Mouse (Mus musculus): ENCODE data around the gene Tubb3. TPM values are rescaled to one million over a fixed set of nuclear protein-coding genes. Genes with fewer than 3 reads are reported as not detected.
"Not testable (repeated sequence)": the region's sequence is repeated elsewhere in the genome, so short reads cannot be mapped to it uniquely, and the experiment has no call there.

The Tubb3 gene
- polyA plus RNA-seq, 1 experiment from 2014 or later: 556 TPM

DNA sequence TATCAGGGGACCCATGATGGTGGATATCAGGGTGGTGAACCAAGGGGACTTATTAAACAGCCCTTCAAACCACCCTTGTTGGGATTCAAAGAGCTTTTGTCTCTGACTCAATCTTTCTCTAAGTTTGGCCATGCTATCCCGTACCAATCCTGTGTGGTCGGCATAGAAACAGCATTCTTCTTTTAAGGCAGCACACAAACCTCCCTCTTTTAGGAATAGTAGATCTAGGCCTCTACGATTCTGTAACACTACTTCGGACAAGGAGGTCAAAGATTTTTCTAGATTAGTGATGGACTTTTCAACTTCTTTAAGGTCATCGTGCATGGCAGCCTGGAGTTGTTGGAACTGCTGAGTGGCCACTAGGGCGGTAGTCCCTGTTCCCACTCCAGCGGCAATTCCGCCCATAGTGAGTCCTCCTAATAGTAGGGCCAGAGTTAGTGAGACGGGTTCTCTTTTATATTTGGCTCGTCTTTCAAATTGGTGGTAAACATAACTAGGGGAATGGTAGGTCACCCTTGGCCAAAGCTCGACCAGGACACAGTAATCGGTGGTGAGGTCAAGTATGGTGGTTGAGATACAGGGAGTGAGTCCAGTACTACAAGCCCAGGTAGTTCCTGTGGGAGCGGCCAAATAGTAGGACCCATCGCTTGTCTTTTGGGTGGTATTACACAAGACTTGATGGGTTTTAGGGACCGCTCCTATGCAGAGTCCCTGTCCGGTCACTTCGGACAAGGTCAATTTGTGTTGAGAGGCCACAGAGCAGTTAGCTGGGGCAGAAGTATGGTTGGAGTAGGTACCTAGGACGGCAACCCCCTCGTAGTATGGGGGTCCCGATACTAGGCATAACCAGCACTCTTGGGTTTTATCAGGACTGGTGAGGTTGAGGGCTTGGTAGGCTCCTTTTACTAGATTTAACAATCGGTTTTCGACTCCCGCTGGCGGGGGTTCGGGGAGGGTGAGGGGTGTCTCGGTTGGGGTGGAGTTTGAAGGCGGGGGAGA lies 15.6 kb downstream of the Tubb3 start:
- ATAC-seq (replicated peaks; ENCODE audit: low FRiP score): no peak
- H3K27me3 ChIP-seq (ENCODE audit: control insufficient read depth, insufficient read depth, low read length): no peaks in the 10 kb centered on the region
- H3K9me3 ChIP-seq (ENCODE audit: control insufficient read depth, low read length): peaks cover 30% of the 10 kb centered on the region
- WGBS: 95% methylated on average over 27 of the region's 27 CpGs
- no peak overlapping the region for H3K4me2 ChIP-seq (ENCODE audit: low read depth, low read length, severe bottlenecking)
- H3K4me3 ChIP-seq (ENCODE audit: low read depth, low read length): no peak overlapping the region
- no peak for DNase-seq (ENCODE audit: low spot score)
- H3K4me1 ChIP-seq (replicated peaks; ENCODE audit: control insufficient read depth, insufficient read depth, low read length): no peaks in the 10 kb centered on the region
- H3K36me3 ChIP-seq (ENCODE audit: control insufficient read depth, insufficient read depth, low read length): no peaks in the 10 kb centered on the region
- H3K9ac ChIP-seq (ENCODE audit: low read length): no peak overlapping the region
- H3K27ac ChIP-seq (ENCODE audit: low read depth, low read length): no peak overlapping the region

DNA sequence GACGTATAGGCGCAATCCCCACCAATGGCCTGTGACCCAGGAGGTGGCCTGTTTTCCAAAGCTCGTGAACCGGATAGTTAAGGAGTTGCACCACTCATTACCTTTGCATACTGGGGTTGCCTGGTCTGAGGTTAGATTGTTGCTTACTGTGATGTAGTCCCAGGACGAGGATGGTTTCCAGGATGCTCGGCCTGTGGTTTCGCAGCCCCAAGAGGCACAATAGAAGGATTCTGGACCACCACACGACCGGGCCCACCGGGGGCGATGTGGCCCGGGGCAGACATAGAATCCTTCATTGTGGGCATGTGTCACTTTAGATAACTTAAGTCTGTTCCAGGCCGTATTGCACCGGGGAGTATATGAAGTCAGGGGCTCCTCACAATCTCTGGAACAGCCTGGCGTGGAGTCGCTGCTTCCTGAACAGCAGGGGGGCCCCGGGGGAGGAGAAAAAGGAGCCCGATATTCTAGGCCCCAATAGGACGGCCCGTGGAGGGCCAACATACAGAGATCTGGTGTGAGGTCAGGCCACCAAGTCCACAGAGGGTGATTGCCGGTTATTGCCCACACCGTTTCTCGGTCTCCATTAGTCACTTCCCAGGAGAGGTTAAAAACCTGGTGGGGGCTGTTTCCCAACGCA lies 16.5 kb downstream of the Tubb3 start:
- WGBS: 96% methylated on average over 24 of the region's 24 CpGs
- no peak overlapping the region for H3K27ac ChIP-seq (ENCODE audit: low read depth, low read length)
- H3K4me2 ChIP-seq (ENCODE audit: low read depth, low read length, severe bottlenecking): no peak overlapping the region
- H3K4me1 ChIP-seq (replicated peaks; ENCODE audit: control insufficient read depth, insufficient read depth, low read length): no peaks in the 10 kb centered on the region
- H3K9ac ChIP-seq (ENCODE audit: low read length): no peak overlapping the region
- H3K36me3 ChIP-seq (ENCODE audit: control insufficient read depth, insufficient read depth, low read length): no peaks in the 10 kb centered on the region
- H3K27me3 ChIP-seq (ENCODE audit: control insufficient read depth, insufficient read depth, low read length): no peaks in the 10 kb centered on the region
- peaks cover 35% of the 10 kb centered on the region for H3K9me3 ChIP-seq (ENCODE audit: control insufficient read depth, low read length)
- ATAC-seq (replicated peaks; ENCODE audit: low FRiP score) (no peak), DNase-seq (ENCODE audit: low spot score) (no peak)
- no peak overlapping the region for H3K4me3 ChIP-seq (ENCODE audit: low read depth, low read length)

DNA sequence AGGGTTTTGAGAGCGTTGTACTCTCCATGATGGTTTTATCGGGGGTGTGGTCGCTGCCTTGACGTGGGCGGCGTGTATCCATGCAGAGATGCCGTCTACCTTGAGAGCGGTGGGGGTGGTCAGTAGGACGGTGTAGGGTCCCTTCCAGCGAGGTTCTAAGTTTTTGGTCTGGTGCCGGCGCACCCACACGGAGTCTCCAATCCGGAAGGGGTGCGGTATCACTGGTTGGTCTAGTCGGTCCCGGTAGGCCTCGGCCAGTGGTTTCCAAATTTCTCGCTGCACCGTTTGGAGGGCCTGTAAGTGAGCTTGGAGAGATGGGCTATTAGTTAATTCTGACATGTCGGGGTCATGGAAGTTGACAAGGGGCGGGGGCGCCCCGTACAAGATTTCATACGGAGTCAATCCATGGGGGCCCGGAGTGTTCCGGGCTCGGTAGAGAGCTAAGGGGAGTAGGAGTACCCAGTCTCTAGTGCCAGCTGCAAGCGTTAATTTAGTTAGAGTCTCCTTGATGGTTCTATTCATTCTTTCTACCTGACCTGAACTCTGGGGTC lies 17.2 kb downstream of the Tubb3 start:
- no peak for ATAC-seq (replicated peaks; ENCODE audit: low FRiP score)

DNA sequence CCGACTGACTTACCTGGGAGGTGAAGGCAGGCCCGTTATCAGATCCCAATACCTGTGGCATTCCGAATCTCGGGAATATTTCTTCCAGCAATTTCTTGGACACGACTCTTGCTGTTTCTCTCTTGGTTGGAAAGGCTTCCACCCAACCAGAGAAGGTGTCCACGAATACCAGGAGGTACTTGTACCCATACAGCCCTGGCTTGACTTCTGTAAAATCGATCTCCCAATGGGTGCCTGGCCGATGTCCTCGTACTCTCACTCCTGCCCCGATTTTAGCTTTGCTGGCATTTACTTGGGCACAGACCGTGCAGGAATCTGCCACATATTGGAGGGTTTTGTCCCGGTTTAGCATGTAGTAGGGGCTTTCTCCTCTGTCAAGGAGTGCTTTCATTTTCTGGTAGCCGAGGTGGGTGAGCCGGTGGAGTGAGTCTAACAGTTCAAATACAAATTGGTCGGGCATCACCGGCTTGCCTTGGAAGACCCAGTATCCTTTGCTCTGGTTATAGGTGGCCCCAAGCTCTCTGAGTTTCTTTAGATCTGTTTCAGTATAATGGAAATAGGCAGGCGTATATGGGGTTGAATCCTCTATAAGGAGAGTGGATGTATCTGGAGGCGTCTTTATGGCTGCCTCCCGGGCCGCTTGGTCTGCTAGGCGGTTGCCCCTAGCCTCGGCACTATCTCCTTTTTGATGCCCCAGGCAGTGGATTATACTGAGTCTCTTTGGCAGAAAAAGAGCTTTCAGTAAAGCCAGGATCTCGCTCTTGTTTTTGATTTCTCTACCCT lies 17.9 kb downstream of the Tubb3 start:
- WGBS: 95% methylated on average over 23 of the region's 23 CpGs
- H3K9ac ChIP-seq (ENCODE audit: low read length): no peak overlapping the region
- H3K4me1 ChIP-seq (replicated peaks; ENCODE audit: control insufficient read depth, insufficient read depth, low read length): no peaks in the 10 kb centered on the region
- no peak overlapping the region for H3K4me2 ChIP-seq (ENCODE audit: low read depth, low read length, severe bottlenecking)
- DNase-seq (ENCODE audit: low spot score) (no peak), ATAC-seq (replicated peaks; ENCODE audit: low FRiP score) (no peak)
- H3K27ac ChIP-seq (ENCODE audit: low read depth, low read length): no peak overlapping the region
- no peaks in the 10 kb centered on the region for H3K36me3 ChIP-seq (ENCODE audit: control insufficient read depth, insufficient read depth, low read length)
- peaks cover 38% of the 10 kb centered on the region for H3K9me3 ChIP-seq (ENCODE audit: control insufficient read depth, low read length)
- H3K4me3 ChIP-seq (ENCODE audit: low read depth, low read length): no peak overlapping the region
- no peaks in the 10 kb centered on the region for H3K27me3 ChIP-seq (ENCODE audit: control insufficient read depth, insufficient read depth, low read length)

More for the DNA sequence above, 17.2 kb downstream of the Tubb3 start:
- Histone ChIP-seq H3K9me3 (ENCODE audit: control insufficient read depth, low read length) (peaks cover 38% of the 10 kb centered on the region), H3K9ac (ENCODE audit: low read length) (no peak overlapping the region), H3K4me1 (replicated peaks; ENCODE audit: control insufficient read depth, insufficient read depth, low read length) (no peaks in the 10 kb centered on the region), H3K27me3 (ENCODE audit: control insufficient read depth, insufficient read depth, low read length) (no peaks in the 10 kb centered on the region), H3K27ac (ENCODE audit: low read depth, low read length) (no peak overlapping the region), H3K4me3 (ENCODE audit: low read depth, low read length) (no peak overlapping the region), H3K4me2 (ENCODE audit: low read depth, low read length, severe bottlenecking) (no peak overlapping the region), H3K36me3 (ENCODE audit: control insufficient read depth, insufficient read depth, low read length) (no peaks in the 10 kb centered on the region)
- no peak for DNase-seq (ENCODE audit: low spot score)
- 96% methylated on average over 28 of the region's 29 CpGs for WGBS

DNA sequence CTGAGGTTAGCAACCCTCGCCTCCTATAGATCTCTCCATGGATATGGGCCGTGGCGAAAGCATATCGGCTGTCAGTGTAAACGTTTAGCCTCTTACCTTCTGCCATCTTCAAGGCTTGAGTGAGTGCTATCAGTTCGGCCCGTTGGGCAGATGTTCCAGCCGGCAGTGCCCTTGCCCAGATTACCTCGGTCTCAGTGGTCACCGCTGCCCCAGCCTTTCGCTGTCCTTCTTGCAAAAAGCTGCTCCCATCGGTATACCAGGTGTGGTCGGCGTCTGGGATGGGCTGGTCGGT lies 18.4 kb downstream of the Tubb3 start:
- ATAC-seq (replicated peaks; ENCODE audit: low FRiP score); DNase-seq (ENCODE audit: low spot score); H3K36me3 ChIP-seq (ENCODE audit: control insufficient read depth, insufficient read depth, low read length); H3K27me3 ChIP-seq (ENCODE audit: control insufficient read depth, insufficient read depth, low read length); H3K4me3 ChIP-seq (ENCODE audit: low read depth, low read length); H3K4me2 ChIP-seq (ENCODE audit: low read depth, low read length, severe bottlenecking); H3K4me1 ChIP-seq (replicated peaks; ENCODE audit: control insufficient read depth, insufficient read depth, low read length); H3K9ac ChIP-seq (ENCODE audit: low read length); H3K27ac ChIP-seq (ENCODE audit: low read depth, low read length): not testable (repeated sequence)
- WGBS: 94% methylated on average over 15 of the region's 15 CpGs
- peaks cover 38% of the 10 kb centered on the region for H3K9me3 ChIP-seq (ENCODE audit: control insufficient read depth, low read length)

DNA sequence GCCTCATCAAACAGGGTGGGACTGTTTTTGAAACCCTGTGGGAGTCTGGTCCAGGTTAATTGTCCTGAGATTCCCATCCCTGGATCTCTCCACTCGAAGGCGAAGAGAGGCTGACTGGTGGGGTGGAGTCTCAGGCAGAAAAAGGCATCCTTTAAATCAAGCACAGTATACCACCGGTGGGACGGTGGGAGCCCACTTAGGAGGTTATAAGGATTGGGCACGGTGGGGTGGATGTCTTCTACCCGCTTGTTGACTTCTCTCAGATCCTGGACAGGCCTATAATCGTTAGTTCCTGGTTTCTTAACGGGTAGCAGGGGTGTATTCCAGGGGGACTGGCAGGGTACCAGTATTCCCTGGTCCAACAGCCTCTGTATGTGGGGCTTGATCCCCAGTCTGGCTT lies 19.7 kb downstream of the Tubb3 start:
- not testable (repeated sequence) for ATAC-seq (replicated peaks; ENCODE audit: low FRiP score); H3K27me3 ChIP-seq (ENCODE audit: control insufficient read depth, insufficient read depth, low read length); DNase-seq (ENCODE audit: low spot score); H3K4me3 ChIP-seq (ENCODE audit: low read depth, low read length); H3K4me1 ChIP-seq (replicated peaks; ENCODE audit: control insufficient read depth, insufficient read depth, low read length); H3K9ac ChIP-seq (ENCODE audit: low read length); H3K27ac ChIP-seq (ENCODE audit: low read depth, low read length); H3K36me3 ChIP-seq (ENCODE audit: control insufficient read depth, insufficient read depth, low read length); H3K4me2 ChIP-seq (ENCODE audit: low read depth, low read length, severe bottlenecking)
- H3K9me3 ChIP-seq (ENCODE audit: control insufficient read depth, low read length): peaks cover 38% of the 10 kb centered on the region
- 86% methylated on average over 8 of the region's 8 CpGs for WGBS

DNA sequence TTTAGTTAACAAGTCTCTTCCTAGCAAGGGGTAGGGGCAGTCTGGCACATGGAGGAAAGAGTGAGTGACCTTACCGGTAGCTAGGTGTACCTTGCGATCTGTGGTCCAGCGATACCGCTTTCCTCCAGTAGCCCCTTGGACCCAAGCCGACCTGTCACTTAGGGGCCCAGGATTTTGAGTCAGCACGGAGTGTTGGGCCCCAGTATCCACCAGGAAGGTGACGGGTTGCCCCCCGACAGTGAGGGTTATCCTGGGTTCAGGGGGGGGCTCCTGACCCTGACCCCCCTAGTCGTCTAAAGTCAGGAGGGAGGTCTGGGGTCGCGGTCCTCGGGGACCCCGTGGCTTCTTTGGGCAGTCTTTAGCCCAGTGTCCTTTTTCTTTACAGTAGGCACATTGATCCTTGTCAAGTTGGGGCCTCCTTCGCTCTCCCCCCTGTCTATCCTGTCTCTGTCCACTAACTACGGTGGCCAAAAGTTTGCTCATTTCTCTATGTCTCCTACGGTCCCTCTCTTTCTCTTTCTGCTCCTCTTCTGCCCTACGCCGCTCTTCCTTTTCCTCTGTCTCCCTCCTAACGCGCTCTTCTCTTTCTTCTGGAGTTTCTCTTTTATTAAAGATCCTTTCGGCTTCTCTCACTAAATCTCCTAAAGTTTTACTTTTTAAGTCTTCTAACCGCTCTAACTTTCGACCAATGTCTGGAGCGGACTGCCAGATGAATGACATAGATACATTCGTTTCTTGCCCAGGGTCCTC lies 20.6 kb downstream of the Tubb3 start:
- no peak overlapping the region for H3K9ac ChIP-seq (ENCODE audit: low read length)
- H3K27me3 ChIP-seq (ENCODE audit: control insufficient read depth, insufficient read depth, low read length): no peaks in the 10 kb centered on the region
- no peak overlapping the region for H3K4me3 ChIP-seq (ENCODE audit: low read depth, low read length)
- 93% methylated on average over 25 of the region's 25 CpGs for WGBS
- H3K4me2 ChIP-seq (ENCODE audit: low read depth, low read length, severe bottlenecking): no peak overlapping the region
- DNase-seq (ENCODE audit: low spot score) (no peak), ATAC-seq (replicated peaks; ENCODE audit: low FRiP score) (no peak)
- peaks cover 36% of the 10 kb centered on the region for H3K9me3 ChIP-seq (ENCODE audit: control insufficient read depth, low read length)
- H3K27ac ChIP-seq (ENCODE audit: low read depth, low read length): no peak overlapping the region
- H3K4me1 ChIP-seq (replicated peaks; ENCODE audit: control insufficient read depth, insufficient read depth, low read length): no peaks in the 10 kb centered on the region
- H3K36me3 ChIP-seq (ENCODE audit: control insufficient read depth, insufficient read depth, low read length): no peaks in the 10 kb centered on the region

DNA sequence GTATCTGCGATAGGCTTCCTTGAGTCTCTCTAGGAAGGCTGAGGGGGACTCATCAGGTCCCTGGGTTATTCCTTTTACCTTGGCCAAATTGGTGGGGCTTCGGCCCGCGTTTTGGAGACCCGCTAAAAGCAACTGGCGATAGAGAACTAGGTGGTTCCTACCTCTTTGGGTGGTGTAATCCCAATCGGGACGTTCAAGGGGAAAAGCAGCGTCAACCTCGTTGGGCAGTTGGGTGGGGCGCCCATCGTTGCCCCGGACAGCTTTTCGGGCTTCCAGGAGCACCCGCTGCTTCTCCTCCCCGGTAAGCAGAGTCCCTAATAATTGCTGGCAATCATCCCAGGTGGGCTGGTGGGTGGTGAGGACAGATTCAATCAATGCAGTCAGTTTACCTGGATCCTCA lies 21.2 kb downstream of the Tubb3 start:
- no peaks in the 10 kb centered on the region for H3K27me3 ChIP-seq (ENCODE audit: control insufficient read depth, insufficient read depth, low read length)
- H3K36me3 ChIP-seq (ENCODE audit: control insufficient read depth, insufficient read depth, low read length): no peaks in the 10 kb centered on the region
- no peak overlapping the region for H3K4me3 ChIP-seq (ENCODE audit: low read depth, low read length)
- no peak overlapping the region for H3K27ac ChIP-seq (ENCODE audit: low read depth, low read length)
- WGBS: 92% methylated on average over 16 of the region's 16 CpGs
- no peak for DNase-seq (ENCODE audit: low spot score)
- H3K9ac ChIP-seq (ENCODE audit: low read length): no peak overlapping the region
- H3K9me3 ChIP-seq (ENCODE audit: control insufficient read depth, low read length): peaks cover 35% of the 10 kb centered on the region
- H3K4me1 ChIP-seq (replicated peaks; ENCODE audit: control insufficient read depth, insufficient read depth, low read length): no peaks in the 10 kb centered on the region
- H3K4me2 ChIP-seq (ENCODE audit: low read depth, low read length, severe bottlenecking): no peak overlapping the region
- no peak for ATAC-seq (replicated peaks; ENCODE audit: low FRiP score)
